Mouse (Mus musculus): ENCODE measurements around the gene Gm21954. TPM values are rescaled to one million over a fixed set of nuclear protein-coding genes. Genes with fewer than 3 reads are reported as not detected.

Gene Gm21954
- not detected for total RNA-seq (2021)
- long read RNA-seq, experiment 1, result 0 reads
- long read RNA-seq, experiment 2, partial matches to known transcripts, result 0 of 2 reads
- long read RNA-seq, experiment 2, other reads (novel, unspliced or antisense), result 2 of 2 reads

DNA sequence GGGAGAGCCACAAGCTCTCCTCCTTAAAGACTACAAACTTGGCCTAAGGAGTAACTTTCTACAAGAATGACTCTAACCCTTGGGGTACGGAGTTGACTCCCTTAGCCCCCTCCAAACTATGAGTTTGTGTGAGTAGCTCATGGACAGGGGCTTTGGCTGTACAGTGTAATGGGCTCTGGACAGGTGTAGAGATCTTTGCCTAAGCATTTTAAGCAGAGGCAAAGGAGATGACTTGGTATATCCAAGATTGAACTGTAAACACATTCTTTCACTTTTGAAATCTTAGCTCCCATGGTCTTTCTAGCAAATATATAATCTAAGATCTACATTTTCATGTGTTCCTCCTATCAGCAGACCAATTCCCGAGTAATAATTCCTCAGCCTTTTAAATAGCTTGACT is at the start of gene Gm21954:
Gm21954 (minus strand) TSS at position 101 of the 400 bp plus-strand sequence.
- no peak for DNase-seq (ENCODE audit: low spot score in 2 of 2)

DNA sequence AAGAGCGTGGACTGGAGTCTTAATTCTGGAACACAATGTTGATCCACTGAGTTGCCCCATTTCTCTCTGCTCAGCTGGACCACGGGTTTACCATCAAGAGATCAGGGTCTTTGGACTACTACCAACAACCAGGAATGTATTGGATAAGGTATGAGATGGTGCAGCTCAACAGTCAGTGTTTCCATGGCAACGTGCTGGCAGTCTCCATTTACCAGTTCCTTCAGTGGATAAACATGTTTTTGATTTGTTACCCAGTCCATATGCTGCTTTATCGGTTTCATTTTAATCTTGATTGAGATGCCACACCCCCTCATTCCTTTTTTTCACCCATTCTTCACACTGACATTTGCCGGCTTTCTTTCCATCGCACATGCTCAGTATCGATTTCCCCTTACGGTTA is 49.8 kb upstream of the Gm21954 start:
- no peak for DNase-seq (ENCODE audit: low spot score in 2 of 2)

DNA sequence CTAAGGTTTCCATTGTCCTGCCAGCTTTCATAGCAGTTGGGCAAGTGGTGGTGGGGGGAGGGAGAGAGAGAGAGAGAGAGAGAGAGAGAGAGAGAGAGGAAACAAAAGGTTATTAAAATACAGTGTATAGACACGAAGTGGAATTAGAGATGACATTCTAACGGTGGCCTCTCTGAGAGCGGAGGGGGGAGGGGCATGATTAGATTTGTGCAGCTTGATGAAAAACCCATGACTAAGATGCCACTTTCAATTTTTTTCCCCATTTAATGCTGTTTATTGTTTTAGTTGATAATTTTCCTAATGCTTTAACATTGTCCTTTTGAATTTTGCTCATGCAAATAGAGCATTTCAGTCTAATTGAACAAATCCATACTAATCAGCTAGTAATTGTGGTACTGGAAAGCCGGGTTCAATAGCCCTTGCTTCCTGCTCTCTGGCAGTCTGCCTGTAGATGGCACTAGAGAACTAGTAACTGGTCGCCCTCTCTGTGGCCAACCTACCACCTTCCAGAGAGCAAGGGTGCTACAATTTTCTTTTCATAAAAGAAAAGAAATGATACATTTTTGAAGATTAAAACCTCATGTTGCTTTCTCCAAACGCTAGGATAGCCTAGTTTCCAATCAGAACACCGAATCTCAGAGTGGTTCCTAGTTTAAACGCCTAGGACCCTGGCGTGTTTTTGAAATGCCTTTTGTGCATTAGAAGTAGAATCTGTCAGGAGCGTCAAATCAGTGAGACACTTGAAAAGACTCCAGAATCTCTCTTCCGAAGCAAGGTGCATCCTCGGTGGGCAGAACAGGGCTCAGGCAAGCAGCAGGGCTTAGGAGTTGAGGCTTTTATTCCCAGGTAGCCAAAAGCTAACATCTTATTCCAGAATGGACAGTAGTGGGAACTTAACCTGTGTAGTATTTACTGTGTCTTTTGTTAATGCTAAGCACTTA is 48.5 kb upstream of the Gm21954 start:
- DNase-seq (ENCODE audit: low spot score in 2 of 2), result peak; percentile 18 to 21

DNA sequence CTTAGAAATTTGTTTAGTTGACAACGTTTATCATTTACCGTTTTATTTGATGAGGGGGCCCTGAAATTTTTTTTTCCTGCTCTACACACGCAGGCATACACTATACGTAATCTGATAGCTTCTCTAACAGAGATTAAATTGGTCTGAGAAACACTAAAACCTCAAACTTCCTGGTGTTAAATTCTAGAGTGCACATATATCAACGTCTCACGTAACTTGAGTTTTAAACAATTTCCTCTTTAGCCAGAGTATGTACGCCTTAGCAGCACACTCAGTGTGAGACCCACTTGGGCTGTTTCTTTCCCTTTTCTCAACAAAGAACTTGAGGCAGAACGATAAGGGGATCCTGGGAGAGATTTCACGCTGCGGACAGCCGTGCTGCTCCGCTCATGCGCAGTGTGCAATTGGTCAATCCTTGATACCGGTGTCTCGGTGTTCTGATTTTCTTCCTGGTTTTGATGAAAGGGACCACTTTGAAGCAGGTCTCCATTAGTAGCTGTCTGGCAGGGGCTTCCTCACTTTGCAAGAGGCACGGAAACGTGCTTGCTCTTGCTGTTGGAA is 45.5 kb upstream of the Gm21954 start:
- no peak for DNase-seq (ENCODE audit: low spot score in 2 of 2)

DNA sequence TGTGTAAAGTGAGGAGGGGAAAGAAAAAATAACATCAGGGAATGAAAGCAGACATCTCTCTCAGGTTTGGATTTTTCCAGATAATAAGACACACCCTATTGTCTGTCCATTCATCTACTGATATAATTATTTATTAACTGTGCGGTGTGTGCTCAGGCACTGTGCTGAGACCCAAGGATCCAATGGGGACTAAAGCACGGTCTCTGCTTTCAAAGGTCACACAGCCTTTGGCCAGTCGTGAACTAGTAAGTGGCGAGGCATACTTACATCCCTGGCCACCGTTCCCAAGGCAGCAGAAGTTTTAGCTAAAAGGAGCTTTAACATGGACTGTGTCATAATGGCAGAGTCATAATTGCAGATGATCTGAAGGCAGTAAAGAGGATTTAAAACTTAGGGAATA is 44.0 kb upstream of the Gm21954 start:
- no peak for DNase-seq (ENCODE audit: low spot score in 2 of 2)

DNA sequence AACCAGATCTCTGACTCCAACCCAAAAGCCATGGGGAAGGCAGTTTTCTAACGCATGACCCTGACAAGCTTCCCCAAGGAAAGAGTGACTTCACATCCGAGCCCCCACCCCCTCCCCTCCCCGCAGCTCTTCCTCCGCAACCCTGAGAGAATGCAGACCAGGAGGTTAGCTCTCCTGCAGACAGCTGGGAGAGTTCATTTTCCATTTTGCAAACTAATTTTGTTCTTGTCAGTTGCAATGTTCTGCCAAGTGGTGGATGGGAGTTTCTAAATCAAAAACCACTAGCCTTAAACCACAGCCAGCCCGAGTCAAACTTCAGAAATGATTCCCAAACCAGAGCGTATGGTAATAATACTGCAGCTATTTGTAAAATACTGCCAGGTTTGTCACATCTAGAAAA is 39.6 kb upstream of the Gm21954 start:
- no peak for DNase-seq (ENCODE audit: low spot score in 2 of 2)

DNA sequence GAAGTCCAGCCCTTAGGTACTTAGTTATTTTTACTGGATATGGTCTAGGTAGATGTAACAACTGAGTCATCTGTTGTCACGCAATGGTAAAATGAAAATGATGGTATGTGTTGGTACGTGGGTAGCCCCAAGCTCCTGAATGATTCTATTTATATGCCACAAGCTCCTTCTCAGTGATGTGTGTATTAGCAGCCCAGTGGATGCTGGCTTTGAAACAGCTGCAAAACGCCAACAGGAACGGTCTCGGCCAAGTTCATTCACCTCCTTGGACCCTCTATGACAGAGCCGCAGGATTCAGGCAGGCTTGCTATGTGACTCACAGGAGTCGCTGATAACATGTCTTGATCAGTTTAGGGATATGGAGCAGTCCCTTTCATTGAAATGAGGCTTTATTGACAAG is 38.2 kb upstream of the Gm21954 start:
- no peak for DNase-seq (ENCODE audit: low spot score in 2 of 2)

DNA sequence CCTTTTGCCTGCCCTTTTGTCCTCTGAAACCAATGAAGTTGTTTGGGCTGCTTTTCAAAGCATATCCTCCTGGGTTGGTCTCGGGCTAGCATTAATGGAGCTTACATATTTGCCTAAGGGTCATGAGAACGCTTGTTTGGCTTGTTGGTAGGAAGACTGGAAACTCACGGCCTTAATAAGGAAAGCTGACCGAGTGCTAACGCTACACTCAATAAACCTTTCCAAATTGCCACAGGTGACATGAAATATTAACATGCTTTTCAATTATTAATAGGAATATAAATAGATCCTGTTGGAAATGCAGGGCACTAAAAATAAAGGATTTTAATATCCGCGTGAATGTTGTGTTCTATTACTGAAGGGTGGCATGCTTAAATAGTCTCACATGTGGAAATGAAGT is 27.3 kb upstream of the Gm21954 start:
- no peak for DNase-seq (ENCODE audit: low spot score in 2 of 2)

DNA sequence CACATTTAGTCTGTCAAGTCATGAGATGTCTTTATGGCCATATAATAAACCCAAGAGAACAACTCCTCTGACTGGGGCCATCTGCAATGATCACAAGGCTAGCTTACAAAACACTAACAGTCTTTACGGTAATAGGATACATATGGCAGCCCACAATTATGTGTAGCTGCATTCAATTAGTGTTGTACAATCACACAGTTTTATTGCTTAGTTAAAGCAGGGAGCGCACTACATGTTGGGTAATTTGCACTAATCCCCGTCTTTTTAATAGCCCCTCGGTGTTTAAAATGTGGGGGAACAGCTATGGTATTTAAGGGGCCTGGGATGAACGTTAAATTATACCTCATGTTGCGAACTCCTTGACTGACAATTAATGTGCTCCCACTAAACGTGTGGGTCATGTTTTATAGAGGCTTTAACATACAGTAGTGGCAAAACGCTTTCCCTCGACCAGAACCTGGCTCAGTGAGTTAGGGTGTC is 24.5 kb upstream of the Gm21954 start:
- DNase-seq (ENCODE audit: low spot score in 2 of 2), result no peak

DNA sequence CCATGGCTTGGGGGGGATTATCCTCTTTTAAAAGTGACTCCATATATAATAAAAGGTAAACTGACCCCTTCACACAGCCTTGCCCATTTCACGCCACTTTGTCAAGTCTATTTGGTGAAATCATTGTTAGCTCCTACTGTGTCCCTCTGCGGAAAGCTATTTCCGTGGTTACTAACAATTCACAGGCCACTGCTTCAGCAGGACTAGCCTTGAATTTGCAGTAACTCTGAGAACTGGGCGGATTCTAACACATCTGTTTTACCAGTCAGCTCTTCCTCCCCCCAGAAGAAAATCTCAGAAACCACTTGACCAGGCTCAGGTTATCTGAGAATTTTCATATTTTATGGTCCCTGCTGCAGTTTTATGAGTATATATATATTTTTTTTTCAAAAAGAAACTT is 23.9 kb upstream of the Gm21954 start:
- DNase-seq (ENCODE audit: low spot score in 2 of 2), result no peak

DNA sequence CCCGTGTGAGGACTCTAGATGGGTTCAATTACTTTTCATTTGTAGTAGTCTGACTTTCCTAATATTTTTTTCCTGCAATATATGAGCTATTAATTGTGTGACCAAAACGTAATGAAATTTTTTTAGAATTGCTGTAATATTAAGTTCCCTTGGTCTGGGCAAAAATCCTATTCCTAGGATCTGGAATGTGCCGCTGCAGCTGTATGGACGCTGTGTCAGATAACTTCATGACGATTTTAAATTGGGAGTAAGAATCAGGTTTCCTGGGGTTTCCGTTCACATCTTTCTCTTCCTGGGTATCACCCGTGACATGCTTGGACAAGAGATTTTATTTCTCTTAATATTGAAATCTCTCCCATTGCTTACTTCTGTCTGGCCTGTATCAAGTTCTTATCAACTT is 23.2 kb upstream of the Gm21954 start:
- no peak for DNase-seq (ENCODE audit: low spot score in 2 of 2)

DNA sequence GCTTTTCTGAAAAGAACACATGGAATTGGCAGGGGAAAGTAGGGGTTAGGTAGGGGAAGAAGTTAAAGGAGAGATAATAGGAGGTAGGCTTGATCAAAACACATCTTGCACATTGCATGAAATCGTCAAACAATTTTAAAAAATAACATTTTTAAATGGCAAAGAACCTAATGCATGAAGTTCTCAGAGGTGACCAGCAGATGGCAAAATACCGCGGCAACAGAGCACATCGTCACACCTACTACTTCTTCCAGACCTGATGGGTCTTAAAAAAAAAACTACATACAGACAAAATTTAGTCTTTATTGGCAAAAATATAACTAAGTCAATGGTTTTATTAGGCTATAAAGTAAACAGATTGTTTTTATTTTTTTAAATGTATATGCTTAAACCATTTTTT is 22.3 kb upstream of the Gm21954 start:
- DNase-seq (ENCODE audit: low spot score in 2 of 2), result no peak

DNA sequence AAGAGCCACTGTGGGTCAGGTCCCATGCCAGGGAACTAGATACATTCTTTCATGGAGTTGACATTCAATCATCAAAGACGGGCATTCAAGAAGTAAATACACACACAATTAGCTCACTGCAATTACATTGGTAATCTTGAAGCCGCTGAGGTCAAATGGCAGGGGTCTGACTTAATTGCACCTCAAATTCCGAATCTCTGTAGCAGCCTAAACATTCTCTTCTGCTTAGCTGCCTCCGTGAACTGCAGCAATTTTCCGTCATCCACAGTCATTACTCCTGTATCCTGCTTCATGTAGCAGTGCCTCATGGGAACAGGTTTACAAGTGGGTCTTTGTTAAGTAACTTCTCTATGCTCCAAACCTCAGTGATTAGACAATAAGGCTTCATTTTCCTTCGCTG is 20.0 kb upstream of the Gm21954 start:
- DNase-seq (ENCODE audit: low spot score in 2 of 2), result no peak

DNA sequence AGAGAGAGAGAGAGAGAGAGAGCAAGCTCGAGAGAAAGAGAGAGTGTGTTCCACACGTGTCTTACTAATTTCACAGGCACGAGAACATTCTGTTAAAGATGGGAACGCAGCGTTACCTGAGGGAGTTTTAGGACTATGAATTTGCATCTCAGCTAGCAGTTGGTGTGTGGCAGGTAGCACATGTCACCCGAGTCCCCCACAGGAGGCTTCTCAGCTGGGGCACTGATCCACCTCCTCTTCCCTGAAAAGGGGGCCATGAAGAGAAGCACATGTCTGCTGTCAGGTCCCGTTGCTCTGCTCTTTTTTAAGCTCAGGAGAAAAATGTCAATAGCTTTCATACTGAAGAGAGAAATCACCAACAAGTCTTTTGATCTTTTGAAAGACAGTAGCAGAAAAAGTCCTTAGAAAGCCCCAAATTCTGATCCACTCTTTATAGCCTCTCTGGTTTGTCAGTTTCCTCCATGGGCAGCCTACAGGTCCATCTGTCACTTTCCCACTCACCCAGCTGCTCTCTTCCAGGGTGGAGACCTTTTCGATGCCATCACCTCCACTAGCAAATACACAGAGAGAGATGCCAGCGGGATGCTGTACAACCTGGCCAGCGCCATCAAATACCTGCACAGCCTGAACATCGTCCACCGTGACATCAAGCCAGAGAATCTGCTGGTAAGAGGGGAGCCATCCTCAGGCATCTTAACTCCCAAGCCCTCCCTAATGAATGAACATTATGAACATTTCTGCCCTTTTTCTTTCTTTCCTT is 17.4 kb upstream of the Gm21954 start:
- no peak for DNase-seq (ENCODE audit: low spot score in 2 of 2)

DNA sequence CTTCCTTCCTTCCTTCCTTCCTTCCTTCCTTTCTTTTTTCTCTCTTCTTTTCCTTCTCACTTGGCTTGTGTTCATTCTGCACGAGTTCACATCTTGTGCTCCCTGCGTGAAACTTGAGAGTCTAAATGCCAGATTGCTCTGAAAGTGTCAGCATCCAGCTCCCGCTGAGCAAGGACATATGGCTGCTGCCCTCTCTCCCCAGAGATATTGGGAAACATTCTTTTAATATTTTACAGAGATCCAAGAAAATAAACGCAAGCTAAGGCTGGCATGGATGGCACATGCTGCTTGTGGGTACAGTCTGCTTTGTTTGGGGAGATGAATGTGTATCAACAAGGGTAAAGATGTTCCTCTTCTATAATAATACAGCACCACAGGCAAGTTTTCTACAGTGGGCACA is 11.3 kb upstream of the Gm21954 start:
- no peak for DNase-seq (ENCODE audit: low spot score in 2 of 2)

DNA sequence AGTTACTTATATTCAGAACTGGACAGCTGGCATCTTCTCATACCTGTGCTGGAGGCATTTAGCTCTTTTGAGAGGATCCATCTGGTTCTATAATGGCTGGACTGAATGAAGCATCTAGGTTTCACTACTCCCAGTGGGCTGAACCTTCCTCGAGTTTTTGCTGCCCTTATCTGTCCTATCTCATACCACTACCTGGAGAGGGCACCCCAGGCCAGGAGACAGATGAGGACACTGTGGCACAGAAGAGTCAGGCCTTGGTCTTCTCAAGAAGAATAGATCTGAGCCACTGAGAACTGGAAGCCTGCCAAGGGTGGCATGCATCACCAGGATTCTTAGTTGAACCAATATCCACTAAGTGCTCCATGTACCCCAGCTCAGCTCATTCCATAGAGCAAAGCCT is 9.1 kb upstream of the Gm21954 start:
- DNase-seq (ENCODE audit: low spot score in 2 of 2), result no peak

DNA sequence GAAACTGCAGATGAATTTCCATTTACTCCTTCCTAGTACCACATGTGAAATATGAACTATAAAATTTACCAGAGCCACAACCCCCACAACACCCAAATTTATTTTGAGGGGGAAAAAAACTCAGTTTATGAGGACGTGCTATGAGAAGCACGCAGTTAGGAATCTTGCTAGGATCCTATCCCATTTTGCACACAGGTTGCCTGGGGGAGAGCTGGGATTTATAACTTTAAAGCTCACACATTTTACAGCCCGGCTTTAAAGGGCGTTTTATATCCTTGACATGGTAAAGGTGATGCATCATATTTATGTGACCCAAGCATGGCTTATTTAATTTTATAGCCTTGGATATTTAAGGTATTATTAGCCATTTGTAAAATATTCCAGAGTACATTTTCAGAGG is 7.3 kb upstream of the Gm21954 start:
- DNase-seq (ENCODE audit: low spot score in 2 of 2), result no peak

DNA sequence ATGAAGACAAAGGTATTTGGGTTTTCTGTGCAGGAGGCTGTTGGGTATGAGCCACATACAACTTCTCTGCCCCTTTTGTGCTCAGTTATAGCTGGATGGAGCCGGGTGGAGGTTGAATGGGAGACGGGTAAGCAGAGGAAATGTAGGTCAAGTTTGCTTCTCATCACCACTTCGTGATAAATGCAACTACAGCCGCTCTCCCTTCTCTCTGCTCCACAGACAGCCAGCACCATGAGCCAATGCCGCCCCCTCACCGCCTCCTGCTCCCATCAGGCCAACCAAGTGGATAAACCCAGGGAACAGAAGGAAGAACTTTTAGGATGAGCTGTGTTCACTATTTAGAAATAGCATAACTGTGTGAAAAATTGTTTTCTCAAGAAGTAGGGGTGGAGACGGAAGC is 4.7 kb upstream of the Gm21954 start:
- no peak for DNase-seq (ENCODE audit: low spot score in 2 of 2)

DNA sequence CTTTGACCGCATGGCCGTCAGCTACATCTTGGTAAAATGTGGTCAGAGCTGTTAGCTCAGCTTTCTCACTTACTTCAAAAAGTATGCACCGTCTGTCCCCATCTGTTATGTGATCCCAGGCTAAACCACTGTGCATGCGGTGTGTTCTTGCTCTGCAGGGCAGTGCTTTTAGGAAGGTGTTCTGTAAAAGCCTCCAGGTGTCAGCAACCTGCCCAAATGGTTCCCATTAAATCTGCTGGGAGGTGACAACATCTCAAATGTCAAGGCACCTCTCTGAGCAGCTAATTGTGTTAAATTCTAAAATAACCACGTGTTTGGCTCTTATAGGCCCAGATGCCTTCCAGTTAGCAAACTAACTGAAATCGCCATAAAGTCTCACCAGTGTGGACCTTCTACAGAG is 1.1 kb upstream of the Gm21954 start:
- no peak for DNase-seq (ENCODE audit: low spot score in 2 of 2)

DNA sequence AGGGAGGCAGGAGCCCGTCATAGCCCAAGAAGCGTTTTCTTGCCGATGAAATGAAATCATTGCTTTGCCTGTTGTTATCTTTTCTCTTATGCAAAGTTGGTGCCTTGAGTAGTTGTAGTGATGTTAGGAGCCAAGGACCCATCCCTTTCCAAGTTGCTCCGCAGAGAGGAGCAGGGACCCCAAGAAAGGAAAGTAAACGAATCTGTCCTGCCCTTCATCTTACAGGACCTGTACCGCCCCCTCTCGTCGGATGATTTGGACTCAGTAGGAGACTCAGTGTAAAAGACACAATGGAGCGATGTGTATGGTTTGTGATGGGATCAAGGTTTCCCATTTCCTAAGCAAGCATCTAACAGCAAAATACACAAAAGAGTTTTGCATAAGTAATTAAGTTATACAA is 5.7 kb downstream of the Gm21954 start:
- no peak for DNase-seq (ENCODE audit: low spot score in 2 of 2)

DNA sequence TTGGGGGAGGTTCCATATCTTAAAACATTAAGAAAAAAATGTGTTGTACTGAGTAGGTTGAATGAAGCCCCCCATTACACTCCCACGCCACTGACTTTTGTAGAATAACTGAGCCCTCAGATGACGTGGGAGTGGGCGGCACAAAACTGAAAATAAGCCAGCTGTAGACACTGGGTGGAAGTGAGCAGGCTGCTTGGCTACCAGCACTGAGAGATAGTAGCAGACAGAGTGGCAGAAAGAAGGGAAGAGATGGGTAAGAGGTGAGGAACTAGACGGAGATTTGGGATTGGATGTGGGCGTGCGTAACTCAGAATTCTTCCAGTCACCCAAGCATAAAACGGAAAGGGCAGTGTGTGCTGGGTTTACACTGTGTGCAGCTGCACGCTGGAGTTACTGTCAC is 6.2 kb downstream of the Gm21954 start:
- no peak for DNase-seq (ENCODE audit: low spot score in 2 of 2)

DNA sequence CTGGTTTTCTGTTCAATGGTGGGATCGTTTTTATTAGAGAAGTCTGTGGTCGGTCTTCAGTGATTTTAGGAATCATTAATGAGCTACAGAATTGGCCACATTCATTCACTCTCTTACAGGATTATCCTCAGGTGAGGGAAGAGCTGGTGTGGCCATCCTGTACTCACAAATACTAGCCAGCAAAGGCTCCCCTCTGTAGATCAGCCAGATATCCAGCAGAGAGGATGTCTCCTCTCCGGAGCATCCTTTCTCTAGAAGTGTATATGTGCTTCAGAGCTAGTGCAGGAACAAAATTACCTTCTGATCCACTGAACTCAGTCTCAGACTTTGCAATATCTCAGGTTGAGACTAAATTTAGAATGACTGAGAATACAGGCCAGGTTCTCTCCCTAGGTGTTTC is 7.8 kb downstream of the Gm21954 start:
- DNase-seq (ENCODE audit: low spot score in 2 of 2), result no peak

Data from adrenal gland, postnatal 4 days (tissue).